Mouse (Mus musculus) ES-Bruce4 (cell line): Measurements from ENCODE around the gene Msi2.

ENCODE experiments used
- CTCF ChIP-seq: IDR thresholded peaks from one replicate; pipeline ENCODE4 v1.8.1; 2011; ENCODE audit warnings: low read depth, low read length
- EP300 ChIP-seq: IDR thresholded peaks from 2 replicates; pipeline ENCODE4 v1.6.1; 2011; ENCODE audit warnings: low read depth, low read length; ENCODE audit not compliant: insufficient read depth
- POLR2A ChIP-seq: IDR thresholded peaks from one replicate; pipeline ENCODE4 v1.8.1; 2011; ENCODE audit warnings: low read length; ENCODE audit not compliant: insufficient read depth

DNA sequence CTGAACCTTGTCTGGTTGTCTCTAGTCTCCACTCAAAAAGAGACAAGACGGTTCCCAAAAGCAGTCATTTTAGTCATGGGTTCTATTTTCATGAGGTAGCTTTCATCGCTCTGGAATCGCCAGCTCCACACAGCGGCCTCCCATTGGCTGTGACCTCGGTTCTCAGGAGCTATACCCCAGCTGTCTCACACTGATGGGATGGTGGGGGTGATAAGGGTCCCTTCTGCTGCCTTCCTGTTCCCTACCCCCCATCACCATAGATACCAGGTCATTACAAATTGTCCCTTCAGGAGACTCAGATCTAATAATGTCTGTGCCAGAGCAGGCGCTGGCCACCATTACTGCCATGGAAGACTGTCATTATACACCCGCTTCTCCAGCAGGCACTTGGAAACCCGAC is 255.5 kb downstream of the Msi2 start:
- TF ChIP-seq POLR2A (no peak), CTCF (no peak), EP300 (no peak)
